In the genomic region with DNA sequence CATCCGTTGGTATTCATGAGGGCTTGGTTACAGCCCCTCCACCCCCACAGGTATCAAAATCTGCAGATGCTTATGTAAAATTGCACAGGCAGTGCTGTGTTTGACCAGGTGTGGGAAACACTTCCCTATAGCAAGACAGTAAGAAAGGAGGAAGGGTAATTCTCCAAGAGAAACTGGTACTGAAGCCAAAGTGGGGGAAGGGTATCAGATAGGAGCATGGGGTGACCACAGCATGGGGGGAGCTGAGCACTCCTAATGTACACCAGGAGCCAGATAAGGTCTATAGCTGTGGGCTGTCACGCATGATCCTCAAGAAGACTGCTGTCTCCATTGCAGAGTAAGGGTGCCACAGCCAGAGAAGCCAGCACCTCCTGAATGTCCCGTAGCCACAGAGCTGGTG, we compare ENCODE assay signal across 31 mouse cellular contexts. TPM values are rescaled to one million over a fixed set of nuclear protein-coding genes. Genes with fewer than 3 reads are reported as not detected.
"Had no signal": no experiment of that assay in that cellular context is flagged by ENCODE, and none has a peak within 500 bp of the region (broad histone marks: within the 10 kb centered on the region; RNA-seq: fewer than 3 reads in every experiment).

No protein-coding gene starts in this region.

- H3K4me3 ChIP-seq: left cerebral cortex, adult 2 months; limb, embryonic 10.5 days; limb, embryonic 12.5 days; limb, embryonic 13.5 days; limb, embryonic 15.5 days; liver, embryonic 12.5 days; liver, embryonic 13.5 days; liver, embryonic 15.5 days; lung, embryonic 15.5 days; midbrain, embryonic 10.5 days; midbrain, embryonic 12.5 days; midbrain, embryonic 13.5 days; midbrain, embryonic 15.5 days; myocyte; neural tube, embryonic 12.5 days had no signal

- H3K27me3 ChIP-seq: limb, embryonic 12.5 days; limb, embryonic 13.5 days; limb, embryonic 15.5 days; liver, embryonic 12.5 days; liver, embryonic 13.5 days; liver, embryonic 15.5 days; lung, embryonic 15.5 days; midbrain, embryonic 12.5 days; midbrain, embryonic 13.5 days; midbrain, embryonic 15.5 days; neural tube, embryonic 12.5 days had no signal

- DNase-seq: left cerebral cortex, postnatal 4 days; liver; liver, embryonic 13.5 days; liver, postnatal 0 days; lung, adult 18-20 months; lung, adult 2 months; lung, embryonic 14.5 days; lung, postnatal 10 days; lung, postnatal 14 days; lung, postnatal 36 days; lung, postnatal 4 days; midbrain, embryonic 14.5 days had no signal

- H3K9me3 ChIP-seq: limb, embryonic 10.5 days; limb, embryonic 12.5 days; limb, embryonic 13.5 days; limb, embryonic 15.5 days; liver, embryonic 12.5 days; liver, embryonic 13.5 days; liver, embryonic 15.5 days; lung, embryonic 15.5 days; midbrain, embryonic 10.5 days; midbrain, embryonic 12.5 days; midbrain, embryonic 13.5 days; midbrain, embryonic 15.5 days; neural tube, embryonic 12.5 days had no signal

- H3K27ac ChIP-seq: left cerebral cortex, adult 2 months; limb, embryonic 10.5 days; limb, embryonic 12.5 days; limb, embryonic 13.5 days; limb, embryonic 15.5 days; liver, embryonic 12.5 days; liver, embryonic 13.5 days; liver, embryonic 14.5 days; liver, embryonic 15.5 days; lung, embryonic 15.5 days; macrophage; midbrain, embryonic 10.5 days; midbrain, embryonic 12.5 days; midbrain, embryonic 13.5 days; midbrain, embryonic 15.5 days; neural tube, embryonic 12.5 days had no signal

- H3K9ac ChIP-seq: limb, embryonic 12.5 days; limb, embryonic 13.5 days; limb, embryonic 15.5 days; liver, embryonic 12.5 days; liver, embryonic 13.5 days; liver, embryonic 14.5 days; liver, embryonic 15.5 days; liver, postnatal 0 days; lung, embryonic 14.5 days; lung, embryonic 15.5 days; midbrain, embryonic 12.5 days; midbrain, embryonic 13.5 days; midbrain, embryonic 15.5 days; neural tube, embryonic 12.5 days had no signal

- H3K36me3 ChIP-seq: liver, embryonic 12.5 days; liver, embryonic 13.5 days; liver, embryonic 15.5 days had no signal

- ATAC-seq: liver, embryonic 12.5 days; liver, postnatal 0 days; lung, postnatal 0 days; midbrain, embryonic 13.5 days; midbrain, embryonic 15.5 days; midbrain, embryonic 16.5 days had no signal

RNA-seq across cellular contexts. Expression of a gene that starts 21.4 kb away (rescaled TPM):
- total RNA-seq: monocyte, adult 5-6 weeks had no signal
